Mouse (Mus musculus) C2C12 (cell line): ENCODE results near the gene Mmel1. TPM values are rescaled to one million over a fixed set of nuclear protein-coding genes. Genes with fewer than 3 reads are reported as not detected.

Source experiments
- H3K27me3 ChIP-seq: one replicate; pipeline ENCODE4 v1.6.1; 2011; ENCODE audit not compliant: control insufficient read depth, insufficient read depth, insufficient read length
- H3K36me3 ChIP-seq: one replicate; pipeline ENCODE4 v1.6.1; 2011; ENCODE audit not compliant: control insufficient read depth, insufficient read depth
- H3K4me3 ChIP-seq: one replicate; pipeline ENCODE4 v1.5.1; 2011; ENCODE audit warnings: mild to moderate bottlenecking, control low read depth; ENCODE audit not compliant: poor library complexity, insufficient read depth, severe bottlenecking
- H3K79me2 ChIP-seq: one replicate; pipeline ENCODE4 v1.6.1; 2011; ENCODE audit not compliant: control insufficient read depth, insufficient read depth
- H3K79me3 ChIP-seq: one replicate; pipeline ENCODE4 v1.6.1; 2011; ENCODE audit warnings: low read depth, control low read depth
- H3ac ChIP-seq: one replicate; pipeline ENCODE3; 2011; ENCODE audit warnings: low read depth; ENCODE audit not compliant: control insufficient read depth, insufficient read length
- CEBPB ChIP-seq: IDR thresholded peaks from one replicate; pipeline ENCODE4 v1.6.1; 2011; ENCODE audit warnings: low read depth, mild to moderate bottlenecking, control low read depth, moderate library complexity
- CTCF ChIP-seq: IDR thresholded peaks from one replicate; pipeline ENCODE4 v1.5.1; 2011; ENCODE audit not compliant: control insufficient read depth, insufficient read depth, insufficient read length
- FOSL1 ChIP-seq: IDR thresholded peaks from one replicate; pipeline ENCODE4 v1.8.0; 2011; ENCODE audit warnings: mild to moderate bottlenecking, low read length; ENCODE audit not compliant: poor library complexity, insufficient read depth, severe bottlenecking
- MAX ChIP-seq: IDR thresholded peaks from one replicate; pipeline ENCODE4 v1.6.1; 2011; ENCODE audit warnings: mild to moderate bottlenecking, control low read depth
- MYOD1 ChIP-seq: IDR thresholded peaks from one replicate; pipeline ENCODE4 v1.6.1; 2011; ENCODE audit warnings: low read depth; ENCODE audit not compliant: control insufficient read depth, insufficient read length
- MYOG ChIP-seq: IDR thresholded peaks from one replicate; pipeline ENCODE4 v1.6.1; 2011; ENCODE audit not compliant: control insufficient read depth, insufficient read length; ENCODE audit errors: extremely low read depth
- USF1 ChIP-seq: IDR thresholded peaks from one replicate; pipeline ENCODE4 v1.6.1; 2011; ENCODE audit warnings: low read depth, mild to moderate bottlenecking, control low read depth, moderate library complexity
- polyA plus RNA-seq: library from polyadenylated mRNA; unstranded; fragments of >200 nt; fragmentation: generic; extraction: Trizol; gene quantifications from one replicate; pipeline ENCODE4 v1.2.1, GENCODE M21; 2012; ENCODE audit warnings: missing spikeins

Mmel1 gene
- polyA plus RNA-seq, 1 experiment: 0.04 TPM

GRCm38 (mm10) chr4:154853881-154854280, 15.5 kb upstream of the Mmel1 start:
- TF ChIP-seq USF1: no peak
- no peak for TF ChIP-seq FOSL1
- TF ChIP-seq MYOG: no peak
- no peak for TF ChIP-seq MYOD1
- TF ChIP-seq MAX: no peak
- TF ChIP-seq CEBPB: no peak
- no peak for TF ChIP-seq CTCF
- no peaks in the 10 kb centered on the region for H3K79me3 ChIP-seq
- peaks cover 7% of the 10 kb centered on the region for H3K27me3 ChIP-seq
- H3K4me3 ChIP-seq: no peak overlapping the region
- no peak overlapping the region for H3ac ChIP-seq
- H3K36me3 ChIP-seq: no peaks in the 10 kb centered on the region
- no peaks in the 10 kb centered on the region for H3K79me2 ChIP-seq

- Histone ChIP-seq H3K79me2 (no peaks in the 10 kb centered on the region), H3ac (no peak overlapping the region), H3K36me3 (no peaks in the 10 kb centered on the region), H3K27me3 (peaks cover 11% of the 10 kb centered on the region), H3K4me3 (no peak overlapping the region), H3K79me3 (no peaks in the 10 kb centered on the region)
- TF ChIP-seq CTCF (no peak), USF1 (no peak), MAX (no peak), FOSL1 (no peak), MYOD1 (no peak), CEBPB (no peak), MYOG (no peak)
Observed at GRCm38 (mm10) chr4:154854676-154855345, 14.6 kb upstream of the Mmel1 start.

- H3ac ChIP-seq: no peak overlapping the region
- TF ChIP-seq MAX (no peak), MYOG (no peak), CTCF (no peak), FOSL1 (no peak), CEBPB (no peak), MYOD1 (no peak), USF1 (no peak)
- no peaks in the 10 kb centered on the region for H3K36me3 ChIP-seq
- no peaks in the 10 kb centered on the region for H3K79me2 ChIP-seq
- peaks cover 19% of the 10 kb centered on the region for H3K27me3 ChIP-seq
- H3K4me3 ChIP-seq: no peak overlapping the region
- H3K79me3 ChIP-seq: no peaks in the 10 kb centered on the region
Observed at GRCm38 (mm10) chr4:154855721-154856479, 13.5 kb upstream of the Mmel1 start.

- Histone ChIP-seq H3K79me2 (no peaks in the 10 kb centered on the region), H3K79me3 (no peaks in the 10 kb centered on the region), H3K4me3 (no peak overlapping the region), H3K36me3 (no peaks in the 10 kb centered on the region), H3K27me3 (peaks cover 24% of the 10 kb centered on the region), H3ac (no peak overlapping the region)
- no peak for TF ChIP-seq MYOD1
- TF ChIP-seq FOSL1: no peak
- no peak for TF ChIP-seq CEBPB
- no peak for TF ChIP-seq CTCF
- no peak for TF ChIP-seq USF1
- TF ChIP-seq MYOG: no peak
- no peak for TF ChIP-seq MAX
Observed at GRCm38 (mm10) chr4:154856480-154856837, 12.9 kb upstream of the Mmel1 start.

GRCm38 (mm10) chr4:154856882-154857281, 12.5 kb upstream of the Mmel1 start:
- H3K79me3 ChIP-seq: no peaks in the 10 kb centered on the region
- no peak overlapping the region for H3ac ChIP-seq
- H3K36me3 ChIP-seq: no peaks in the 10 kb centered on the region
- H3K79me2 ChIP-seq: no peaks in the 10 kb centered on the region
- no peak overlapping the region for H3K4me3 ChIP-seq
- no peak for TF ChIP-seq MAX
- TF ChIP-seq MYOD1: no peak
- no peak for TF ChIP-seq FOSL1
- no peak for TF ChIP-seq MYOG
- no peak for TF ChIP-seq CTCF
- no peak for TF ChIP-seq USF1
- no peak for TF ChIP-seq CEBPB
- peaks cover 25% of the 10 kb centered on the region for H3K27me3 ChIP-seq
